Mouse (Mus musculus): Measurements from ENCODE around the gene Rassf2. TPM values are rescaled to one million over a fixed set of nuclear protein-coding genes. Genes with fewer than 3 reads are reported as not detected.

Rassf2 gene
- polyA plus RNA-seq, 1 experiment = 11.9 TPM

DNA sequence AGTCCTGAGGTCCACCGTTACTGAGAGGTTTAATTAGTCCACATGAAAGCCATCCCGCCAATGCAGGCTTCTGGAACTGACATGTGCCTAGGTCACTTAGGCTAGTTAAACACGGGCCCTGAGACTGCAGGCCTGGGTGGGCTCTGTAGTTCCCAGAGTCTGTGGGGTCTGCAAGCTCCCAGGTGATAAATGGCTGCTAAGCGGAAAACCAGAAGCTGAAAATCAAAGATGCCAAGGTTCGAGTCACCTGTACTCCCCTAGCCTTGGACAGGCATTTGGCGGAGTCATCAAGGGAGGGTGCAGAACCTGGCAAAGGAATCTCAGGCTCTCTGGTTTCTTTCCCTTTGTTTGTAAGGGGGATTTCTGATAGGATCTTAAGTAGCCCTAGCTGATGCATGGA is 88.6 kb downstream of the Rassf2 start:
- H3K4me3 ChIP-seq (ENCODE audit: insufficient read depth, low read length) = no peak overlapping the region
- H3K4me1 ChIP-seq (ENCODE audit: control insufficient read depth, insufficient read depth, low read length) = 0 out of 2 replicates have a peak, but pooled peaks cover 4% of the 10 kb centered on the region
- H3K27ac ChIP-seq (ENCODE audit: insufficient read depth, low read length) = no peak overlapping the region
- TF ChIP-seq POLR2A (IDR thresholded peaks at IDR 0.05; ENCODE audit: low read depth, low read length) (no peak), CTCF (IDR thresholded peaks at IDR 0.05; ENCODE audit: borderline replicate concordance, insufficient read depth, low read length) (no peak)

- Histone ChIP-seq H3K27ac (ENCODE audit: insufficient read depth, low read length) (no peak overlapping the region), H3K4me3 (ENCODE audit: insufficient read depth, low read length) (no peak overlapping the region)
- TF ChIP-seq CTCF (IDR thresholded peaks at IDR 0.05; ENCODE audit: borderline replicate concordance, insufficient read depth, low read length) (no peak), POLR2A (IDR thresholded peaks at IDR 0.05; ENCODE audit: low read depth, low read length) (no peak)
Observed at GRCm38 (mm10) chr2:131940506-131940905, 89.6 kb downstream of the Rassf2 start.

More at GRCm38 (mm10) chr2:131940506-131940905, 89.6 kb downstream of the Rassf2 start:
- H3K4me1 ChIP-seq (ENCODE audit: control insufficient read depth, insufficient read depth, low read length) = 0 out of 2 replicates have a peak, but pooled peaks cover 4% of the 10 kb centered on the region

Other genes starting within 250 kb of the Rassf2 start
- gene Erv3, start 170.5 kb downstream of the Rassf2 start, polyA plus RNA-seq (2011; ENCODE audit: insufficient read length, low read depth, missing spikeins) = not detected in 2 replicates
- 207 and 213 TPM in 2 replicates for gene Prnp, start 120.3 kb downstream of the Rassf2 start, polyA plus RNA-seq (2011; ENCODE audit: insufficient read length, low read depth, missing spikeins)
- not detected in 2 replicates for gene Prn, start 120.3 kb downstream of the Rassf2 start, polyA plus RNA-seq (2011; ENCODE audit: insufficient read length, low read depth, missing spikeins)
- 1.3 and 1.5 TPM in 2 replicates for gene Prnd, start 79.4 kb downstream of the Rassf2 start, polyA plus RNA-seq (2011; ENCODE audit: insufficient read length, low read depth, missing spikeins)
- 18.1 and 21.8 TPM in 2 replicates for gene Slc23a2, start 114.8 kb upstream of the Rassf2 start, polyA plus RNA-seq (2011; ENCODE audit: insufficient read length, low read depth, missing spikeins)
- gene Tmem230, start 217.5 kb upstream of the Rassf2 start, polyA plus RNA-seq (2011; ENCODE audit: insufficient read length, low read depth, missing spikeins) = 31.5 and 32.8 TPM in 2 replicates
- 148 and 203 TPM in 2 replicates for gene Pcna, start 223.1 kb upstream of the Rassf2 start, polyA plus RNA-seq (2011; ENCODE audit: insufficient read length, low read depth, missing spikeins)
- 52.2 and 53.5 TPM in 2 replicates for gene Cds2, start 232.9 kb upstream of the Rassf2 start, polyA plus RNA-seq (2011; ENCODE audit: insufficient read length, low read depth, missing spikeins)

All from embryonic fibroblast, embryonic 13.5 days (primary cell).